Mouse (Mus musculus): Measurements from ENCODE around the gene Cyld. TPM values are rescaled to one million over a fixed set of nuclear protein-coding genes. Genes with fewer than 3 reads are reported as not detected.

Cyld gene
- polyA plus RNA-seq, 1 experiment from 2014 or later, result 9.5 TPM

DNA sequence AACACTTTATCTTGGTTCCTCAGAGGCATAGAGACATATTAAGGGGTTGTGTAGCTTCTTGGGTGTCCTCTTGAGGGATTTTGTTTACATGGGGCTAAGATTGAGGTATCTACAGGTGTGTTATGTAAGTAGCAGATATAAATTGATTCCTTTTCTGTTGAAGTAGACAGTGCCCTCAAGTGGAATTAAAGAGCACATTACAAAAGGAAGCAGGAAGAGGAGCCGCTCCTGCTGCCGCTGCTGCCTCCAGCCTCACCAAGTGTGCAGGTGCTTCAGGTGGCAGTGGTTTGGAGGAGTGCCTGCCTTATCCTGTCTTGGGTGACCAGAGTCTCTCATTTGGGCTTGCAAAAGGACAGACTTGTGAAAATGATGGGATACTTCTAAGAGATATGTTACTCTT lies 4.8 kb downstream of the Cyld start:
- Histone ChIP-seq H3K4me1 (replicated peaks; ENCODE audit: insufficient read depth, low read length) (peaks cover 4% of the 10 kb centered on the region; the same call in 1 of the 2 replicates), H3K9me3 (replicated peaks; ENCODE audit: low read length) (no peaks in the 10 kb centered on the region), H3K4me3 (replicated peaks; ENCODE audit: low read depth, low read length) (no peak overlapping the region), H3K27me3 (ENCODE audit: insufficient read depth, low read length) (no peaks in the 10 kb centered on the region), H3K36me3 (ENCODE audit: insufficient read depth, low read length) (no peaks in the 10 kb centered on the region), H3K27ac (no peak overlapping the region), H3K4me2 (ENCODE audit: low read length) (no peak overlapping the region), H3K9ac (ENCODE audit: low read depth, low read length) (no peak overlapping the region)
- peak; percentile 74 for DNase-seq (ENCODE audit: low spot score)
- ATAC-seq (replicated peaks; ENCODE audit: low FRiP score, low read depth), result no peak
- 25% methylated on average over 2 of the region's 2 CpGs for WGBS
- peak; percentile 73 for TF ChIP-seq CTCF (IDR thresholded peaks at IDR 0.05; ENCODE audit: low read depth)

DNA sequence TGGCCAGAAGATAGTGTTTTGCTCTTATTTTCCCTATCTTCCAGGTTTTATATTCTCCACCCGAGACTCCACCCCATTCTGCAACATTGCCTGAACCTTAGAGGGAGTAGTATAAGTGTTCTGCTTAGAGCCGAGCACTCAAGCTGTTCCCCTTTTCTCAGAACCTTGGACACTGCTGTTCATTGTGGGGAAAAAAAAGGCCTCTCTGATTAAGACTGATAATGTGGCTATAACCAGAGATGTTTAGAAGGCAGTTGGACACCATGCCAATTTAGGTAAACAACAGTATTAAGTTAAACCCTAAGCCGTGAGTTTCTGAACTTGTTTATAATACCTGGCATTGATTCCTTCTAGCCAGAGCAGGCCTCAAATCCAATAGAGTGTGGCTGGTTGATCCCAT lies 6.0 kb downstream of the Cyld start:
- Histone ChIP-seq H3K9ac (ENCODE audit: low read depth, low read length) (no peak overlapping the region), H3K4me2 (ENCODE audit: low read length) (no peak overlapping the region), H3K9me3 (replicated peaks; ENCODE audit: low read length) (no peaks in the 10 kb centered on the region), H3K27me3 (ENCODE audit: insufficient read depth, low read length) (no peaks in the 10 kb centered on the region), H3K4me1 (replicated peaks; ENCODE audit: insufficient read depth, low read length) (peaks cover 3% of the 10 kb centered on the region; the same call in 1 of the 2 replicates), H3K27ac (no peak overlapping the region), H3K4me3 (replicated peaks; ENCODE audit: low read depth, low read length) (no peak overlapping the region), H3K36me3 (ENCODE audit: insufficient read depth, low read length) (0 out of 2 replicates have a peak, but pooled peaks cover 2% of the 10 kb centered on the region)
- DNase-seq (ENCODE audit: low spot score) (no peak), ATAC-seq (replicated peaks; ENCODE audit: low FRiP score, low read depth) (no peak)
- 83% methylated on average over 3 of the region's 3 CpGs for WGBS
- TF ChIP-seq CTCF (IDR thresholded peaks at IDR 0.05; ENCODE audit: low read depth), result no peak

DNA sequence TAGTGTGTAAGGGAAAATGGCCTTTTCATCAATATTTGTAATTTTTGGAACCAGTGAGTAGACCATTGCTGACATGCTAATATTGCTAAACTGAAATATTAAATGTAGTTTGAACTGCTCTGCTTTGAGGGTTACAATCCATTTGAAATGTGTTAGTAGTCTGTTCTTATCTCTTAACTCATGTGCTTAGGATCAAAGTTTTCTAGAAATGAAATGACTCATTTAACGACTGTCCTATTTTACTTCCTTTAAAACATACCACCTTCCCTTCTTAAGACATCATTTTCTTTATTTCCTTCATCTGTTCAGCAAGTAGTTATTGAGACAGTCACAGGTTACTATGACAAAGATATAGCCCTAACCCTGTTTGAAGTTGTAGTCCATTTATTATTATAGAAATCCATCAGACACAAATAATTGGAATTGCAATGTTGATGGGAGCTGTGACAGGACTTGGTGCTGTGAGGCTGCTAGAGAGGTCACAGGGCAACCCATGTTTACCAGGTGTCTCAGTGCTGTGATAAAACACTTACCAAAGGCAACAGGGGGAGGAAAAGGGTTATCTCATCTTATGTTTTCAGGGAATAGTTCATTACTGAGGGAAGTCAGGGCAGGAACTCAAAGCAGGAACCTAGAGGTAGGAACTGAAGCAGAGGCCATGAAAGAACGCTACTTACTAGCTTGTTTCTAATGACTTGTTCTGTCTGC lies 26.6 kb downstream of the Cyld start:
- no peak overlapping the region for H3K27ac ChIP-seq
- H3K9me3 ChIP-seq (replicated peaks; ENCODE audit: low read length), result no peaks in the 10 kb centered on the region
- H3K36me3 ChIP-seq (ENCODE audit: insufficient read depth, low read length), result peaks cover 4% of the 10 kb centered on the region; the same call in 1 of the 2 replicates
- 90% methylated on average over 2 of the region's 2 CpGs for WGBS
- H3K4me1 ChIP-seq (replicated peaks; ENCODE audit: insufficient read depth, low read length), result no peaks in the 10 kb centered on the region
- H3K4me2 ChIP-seq (ENCODE audit: low read length), result no peak overlapping the region
- H3K4me3 ChIP-seq (replicated peaks; ENCODE audit: low read depth, low read length), result no peak overlapping the region
- no peak for TF ChIP-seq CTCF (IDR thresholded peaks at IDR 0.05; ENCODE audit: low read depth)
- no peak overlapping the region for H3K9ac ChIP-seq (ENCODE audit: low read depth, low read length)
- no peak for DNase-seq (ENCODE audit: low spot score)
- no peaks in the 10 kb centered on the region for H3K27me3 ChIP-seq (ENCODE audit: insufficient read depth, low read length)
- no peak for ATAC-seq (replicated peaks; ENCODE audit: low FRiP score, low read depth)

DNA sequence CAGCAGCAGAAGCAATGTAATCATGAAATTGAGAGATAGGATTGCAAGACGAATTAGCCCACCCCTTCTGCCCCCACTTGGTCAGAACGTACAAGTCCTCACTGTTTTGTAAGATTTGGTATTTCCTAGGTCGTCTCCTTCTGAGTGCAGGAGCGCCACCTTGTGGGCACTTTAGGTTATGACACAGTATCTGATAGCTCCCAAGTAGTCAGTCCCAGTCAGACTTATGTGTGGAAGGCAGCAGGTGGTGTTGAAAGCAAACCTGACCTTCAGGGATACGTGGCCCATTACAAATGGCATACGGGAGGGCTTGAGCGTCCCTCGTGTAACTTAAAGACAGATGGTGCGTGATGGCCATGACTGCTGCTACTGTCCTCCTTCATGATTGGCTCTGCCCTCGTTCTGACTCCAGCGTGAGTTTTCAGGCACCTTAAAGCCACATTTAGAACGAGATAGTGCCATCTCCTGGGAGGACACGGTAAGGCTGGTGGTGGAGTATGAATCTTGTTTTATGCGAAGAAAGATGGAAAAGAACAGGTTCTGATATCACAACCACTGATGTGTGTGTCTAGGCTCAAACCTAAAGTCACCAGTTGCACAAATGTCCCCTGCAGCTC lies 58.5 kb downstream of the Cyld start:
- peak; percentile 88 for TF ChIP-seq CTCF (IDR thresholded peaks at IDR 0.05; ENCODE audit: low read depth)
- ATAC-seq (replicated peaks; ENCODE audit: low FRiP score, low read depth) (peak; percentile 65), DNase-seq (ENCODE audit: low spot score) (peak; percentile 96)
- no peaks in the 10 kb centered on the region for H3K27me3 ChIP-seq (ENCODE audit: insufficient read depth, low read length)
- 3% methylated on average over 14 of the region's 14 CpGs for WGBS
- H3K4me3 ChIP-seq (replicated peaks; ENCODE audit: low read depth, low read length), result no peak overlapping the region
- H3K9ac ChIP-seq (ENCODE audit: low read depth, low read length), result no peak overlapping the region
- no peaks in the 10 kb centered on the region for H3K4me1 ChIP-seq (replicated peaks; ENCODE audit: insufficient read depth, low read length)
- no peak overlapping the region for H3K27ac ChIP-seq
- H3K36me3 ChIP-seq (ENCODE audit: insufficient read depth, low read length), result no peaks in the 10 kb centered on the region
- peak overlapping the region; percentile 38 for H3K4me2 ChIP-seq (ENCODE audit: low read length)
- H3K9me3 ChIP-seq (replicated peaks; ENCODE audit: low read length), result no peaks in the 10 kb centered on the region

DNA sequence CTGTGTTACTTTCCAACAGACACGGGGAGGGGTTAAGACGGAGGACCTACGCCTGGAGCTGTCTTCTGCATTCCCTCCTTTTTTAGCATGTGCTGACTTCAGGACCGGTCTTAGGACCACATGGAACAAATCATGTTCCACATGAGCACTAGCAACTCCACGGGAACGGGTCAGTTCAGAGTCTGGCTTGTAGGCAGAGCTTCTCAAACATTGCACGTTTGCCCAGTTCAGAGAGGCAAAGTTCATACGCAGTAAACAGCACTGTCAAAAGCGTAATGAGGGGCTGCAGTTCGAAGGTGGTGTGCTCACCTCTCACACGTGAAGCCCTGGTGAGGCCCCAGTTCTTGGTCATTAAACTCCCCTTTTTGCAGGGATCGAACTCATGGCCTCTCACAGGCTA lies 65.2 kb downstream of the Cyld start:
- Histone ChIP-seq H3K9ac (ENCODE audit: low read depth, low read length) (no peak overlapping the region), H3K4me2 (ENCODE audit: low read length) (no peak overlapping the region), H3K4me3 (replicated peaks; ENCODE audit: low read depth, low read length) (no peak overlapping the region), H3K36me3 (ENCODE audit: insufficient read depth, low read length) (no peaks in the 10 kb centered on the region), H3K4me1 (replicated peaks; ENCODE audit: insufficient read depth, low read length) (no peaks in the 10 kb centered on the region), H3K27me3 (ENCODE audit: insufficient read depth, low read length) (no peaks in the 10 kb centered on the region), H3K27ac (no peak overlapping the region), H3K9me3 (replicated peaks; ENCODE audit: low read length) (no peaks in the 10 kb centered on the region)
- 71% methylated on average over 12 of the region's 12 CpGs for WGBS
- TF ChIP-seq CTCF (IDR thresholded peaks at IDR 0.05; ENCODE audit: low read depth), result no peak
- ATAC-seq (replicated peaks; ENCODE audit: low FRiP score, low read depth) (no peak), DNase-seq (ENCODE audit: low spot score) (no peak)

DNA sequence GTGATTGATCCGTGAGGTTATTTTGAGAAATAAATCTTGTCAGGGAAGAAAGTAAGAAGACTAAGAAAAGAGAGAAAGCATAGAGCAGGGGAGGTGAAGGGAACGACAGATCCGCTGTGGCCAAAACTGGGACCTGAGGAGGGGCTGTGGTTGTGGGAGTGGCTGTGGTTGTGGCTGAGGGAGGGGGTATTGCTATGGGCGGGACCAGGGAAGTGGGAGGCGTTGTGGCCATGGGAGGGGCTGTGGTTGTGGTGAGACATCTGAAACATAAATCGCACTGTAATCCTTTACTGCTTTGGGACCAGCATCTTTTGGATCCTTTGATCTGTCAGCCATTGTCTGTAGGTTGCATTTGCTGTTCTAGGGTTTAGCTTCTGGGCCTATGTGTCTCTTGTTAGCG lies 74.4 kb downstream of the Cyld start:
- Histone ChIP-seq H3K4me3 (replicated peaks; ENCODE audit: low read depth, low read length) (no peak overlapping the region), H3K9me3 (replicated peaks; ENCODE audit: low read length) (no peaks in the 10 kb centered on the region), H3K27me3 (ENCODE audit: insufficient read depth, low read length) (no peaks in the 10 kb centered on the region), H3K36me3 (ENCODE audit: insufficient read depth, low read length) (no peaks in the 10 kb centered on the region), H3K4me1 (replicated peaks; ENCODE audit: insufficient read depth, low read length) (no peaks in the 10 kb centered on the region), H3K4me2 (ENCODE audit: low read length) (no peak overlapping the region), H3K9ac (ENCODE audit: low read depth, low read length) (no peak overlapping the region), H3K27ac (no peak overlapping the region)
- ATAC-seq (replicated peaks; ENCODE audit: low FRiP score, low read depth), result no peak
- WGBS, result 64% methylated on average over 7 of the region's 7 CpGs
- DNase-seq (ENCODE audit: low spot score), result no peak
- TF ChIP-seq CTCF (IDR thresholded peaks at IDR 0.05; ENCODE audit: low read depth), result no peak

Measured in kidney, postnatal 0 days (tissue).